In the genomic region with DNA sequence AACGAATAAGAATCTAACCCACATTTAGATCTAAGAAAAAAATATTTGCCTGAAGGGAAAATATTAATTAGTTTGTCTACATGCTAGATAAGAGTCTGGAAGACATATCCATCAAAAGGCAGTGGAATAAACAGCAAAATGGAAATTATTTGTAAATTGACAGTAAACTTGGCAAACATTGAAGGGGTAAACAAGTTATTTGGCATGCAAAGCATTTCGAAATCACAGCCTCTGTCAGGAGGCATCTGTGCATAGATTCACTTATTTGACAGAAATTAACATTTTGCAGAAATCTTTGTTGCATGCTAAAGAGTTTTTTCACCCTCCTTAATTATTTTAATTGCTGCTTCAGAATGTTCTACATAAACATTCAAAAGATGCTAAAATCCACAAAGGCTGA, we compare ENCODE assay signal across 23 mouse cellular contexts.
"Had no signal": no experiment of that assay in that cellular context is flagged by ENCODE, and none has a peak within 500 bp of the region (broad histone marks: within the 10 kb centered on the region; RNA-seq: fewer than 3 reads in every experiment).

No protein-coding gene starts in this region.

- DNase-seq: kidney, adult 9 months; kidney, postnatal 14 days; kidney, postnatal 4 days; liver; lung, adult 18-20 months; lung, postnatal 10 days; lung, postnatal 36 days; right cerebral cortex, adult 18-20 months; right cerebral cortex, postnatal 14 days; right cerebral cortex, postnatal 4 days; thymus, adult 2 months; thymus, postnatal 14 days had no signal

- H3K4me1 ChIP-seq: limb, embryonic 10.5 days; limb, embryonic 13.5 days; liver, embryonic 12.5 days; liver, embryonic 15.5 days; lung, embryonic 15.5 days; megakaryocyte, embryonic 14.5 days; midbrain, embryonic 10.5 days; midbrain, embryonic 15.5 days; neural tube, embryonic 12.5 days; neural tube, embryonic 15.5 days had no signal

- H3K36me3 ChIP-seq: limb, embryonic 10.5 days; limb, embryonic 13.5 days; liver, embryonic 12.5 days; liver, embryonic 15.5 days; lung, embryonic 15.5 days; midbrain, embryonic 10.5 days; midbrain, embryonic 15.5 days; neural tube, embryonic 12.5 days; neural tube, embryonic 15.5 days had no signal

- H3K4me3 ChIP-seq: limb, embryonic 10.5 days; limb, embryonic 13.5 days; liver, embryonic 12.5 days; liver, embryonic 15.5 days; lung, embryonic 15.5 days; megakaryocyte, embryonic 14.5 days; midbrain, embryonic 10.5 days; midbrain, embryonic 15.5 days; neural tube, embryonic 12.5 days; neural tube, embryonic 15.5 days had no signal

- H3K9ac ChIP-seq: limb, embryonic 13.5 days; liver, embryonic 12.5 days; liver, embryonic 15.5 days; lung, embryonic 15.5 days; midbrain, embryonic 15.5 days; neural tube, embryonic 12.5 days; neural tube, embryonic 15.5 days had no signal

- ATAC-seq: liver, embryonic 12.5 days; midbrain, embryonic 15.5 days had no signal

- H3K9me3 ChIP-seq: limb, embryonic 10.5 days; limb, embryonic 13.5 days; liver, embryonic 12.5 days; liver, embryonic 15.5 days; lung, embryonic 15.5 days; megakaryocyte, embryonic 14.5 days; midbrain, embryonic 10.5 days; midbrain, embryonic 15.5 days; neural tube, embryonic 12.5 days; neural tube, embryonic 15.5 days had no signal

- H3K4me2 ChIP-seq: limb, embryonic 13.5 days; liver, embryonic 12.5 days; liver, embryonic 15.5 days; lung, embryonic 15.5 days; midbrain, embryonic 15.5 days; neural tube, embryonic 12.5 days; neural tube, embryonic 15.5 days had no signal

- H3K27ac ChIP-seq: limb, embryonic 10.5 days; limb, embryonic 13.5 days; liver, embryonic 12.5 days; liver, embryonic 15.5 days; lung, embryonic 15.5 days; midbrain, embryonic 10.5 days; midbrain, embryonic 15.5 days; neural tube, embryonic 12.5 days; neural tube, embryonic 15.5 days; stomach, postnatal 0 days had no signal

- H3K27me3 ChIP-seq: limb, embryonic 13.5 days; liver, embryonic 12.5 days; liver, embryonic 15.5 days; lung, embryonic 15.5 days; megakaryocyte, embryonic 14.5 days; midbrain, embryonic 15.5 days; neural tube, embryonic 12.5 days; neural tube, embryonic 15.5 days had no signal
